Mouse (Mus musculus): Measurements from ENCODE around the gene Lum. TPM values are rescaled to one million over a fixed set of nuclear protein-coding genes. Genes with fewer than 3 reads are reported as not detected.

Lum gene
- polyA plus RNA-seq, 1 experiment, result 10.3 TPM

DNA sequence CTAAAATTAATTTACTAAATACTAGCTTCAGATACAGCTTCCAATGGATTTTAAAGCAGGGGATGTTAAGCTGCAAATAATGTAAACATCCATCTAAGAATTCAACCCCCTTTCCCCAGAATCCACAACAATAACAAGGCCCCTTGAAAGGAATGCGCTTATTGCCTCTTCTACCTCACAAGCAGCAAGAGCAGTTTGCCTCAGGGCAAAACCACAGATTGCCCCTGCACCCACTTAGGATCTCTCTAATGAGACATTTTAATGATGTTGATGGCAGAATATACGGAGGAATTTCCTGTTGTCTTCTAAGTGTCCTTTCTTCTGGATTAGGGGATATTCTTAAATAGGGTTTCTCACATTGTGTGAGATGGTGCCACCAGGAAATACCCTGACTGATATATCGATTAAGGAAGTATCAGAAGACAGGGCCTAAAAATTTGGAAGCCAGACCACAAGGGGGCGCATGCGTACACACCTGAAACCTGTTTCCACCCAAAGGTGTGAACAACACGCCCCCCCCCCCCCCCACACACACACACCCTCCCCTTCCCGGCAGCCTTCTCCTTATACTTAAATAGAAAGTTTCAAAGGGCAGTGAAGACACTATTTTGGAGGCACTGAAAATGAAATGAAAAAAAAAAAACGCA is 2.7 kb downstream of the Lum start:
- no peak overlapping the region for H3K27ac ChIP-seq (ENCODE audit: control insufficient read depth, insufficient read depth, low read length)
- no peak overlapping the region for H3K4me3 ChIP-seq (ENCODE audit: control insufficient read depth, insufficient read depth, low read length)
- H3K4me1 ChIP-seq (replicated peaks; ENCODE audit: control insufficient read depth, insufficient read depth, low read length), result no peaks in the 10 kb centered on the region
- TF ChIP-seq POLR2A (IDR thresholded peaks at IDR 0.05; ENCODE audit: control insufficient read depth, extremely low read depth, insufficient read depth, low read length, poor library complexity) (no peak), CTCF (IDR thresholded peaks at IDR 0.05; ENCODE audit: borderline replicate concordance, control insufficient read depth, extremely low read depth, insufficient read depth, low read length, poor library complexity) (no peak)
- no peaks in the 10 kb centered on the region for H3K36me3 ChIP-seq (ENCODE audit: control insufficient read depth, insufficient read depth, low read length)
- 73% methylated on average over 8 of the region's 8 CpGs for WGBS
- no peaks in the 10 kb centered on the region for H3K27me3 ChIP-seq (ENCODE audit: control insufficient read depth, insufficient read depth, low read length)
- DNase-seq, result no peak

DNA sequence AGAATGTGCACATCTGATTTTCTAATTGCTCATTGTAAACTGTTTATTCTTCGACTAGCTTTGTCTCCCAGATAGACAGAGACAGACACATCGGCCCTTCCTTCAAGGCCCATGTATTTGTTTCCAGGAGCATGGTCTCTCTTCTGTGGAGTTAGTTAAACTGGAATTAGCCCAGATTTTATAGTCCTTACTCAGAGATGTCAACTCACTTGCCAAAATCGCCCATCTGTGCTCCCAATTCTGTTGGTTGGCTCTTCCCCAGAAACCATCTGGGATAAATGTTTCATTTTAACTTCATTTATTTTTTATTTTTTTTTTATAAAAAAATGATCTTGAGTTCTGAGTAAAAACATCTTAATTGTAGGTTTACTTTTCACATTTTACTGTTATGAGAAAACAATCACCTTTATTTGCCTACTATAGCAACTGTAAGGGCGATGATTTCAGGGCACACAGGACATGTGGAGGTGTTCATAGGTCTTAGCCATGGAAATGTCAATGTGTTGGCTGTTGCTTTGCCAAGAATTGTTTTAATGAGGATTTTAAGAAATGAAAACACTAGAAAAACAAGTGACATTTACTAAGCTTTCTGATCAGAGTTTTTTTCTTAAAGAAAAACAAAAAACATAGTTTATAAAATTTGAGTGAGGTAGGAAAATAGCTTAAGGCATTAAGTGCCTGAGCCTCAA is 17.8 kb downstream of the Lum start:
- Histone ChIP-seq H3K4me3 (ENCODE audit: control insufficient read depth, insufficient read depth, low read length) (no peak overlapping the region), H3K36me3 (ENCODE audit: control insufficient read depth, insufficient read depth, low read length) (no peaks in the 10 kb centered on the region), H3K27me3 (ENCODE audit: control insufficient read depth, insufficient read depth, low read length) (no peaks in the 10 kb centered on the region), H3K27ac (ENCODE audit: control insufficient read depth, insufficient read depth, low read length) (no peak overlapping the region), H3K4me1 (replicated peaks; ENCODE audit: control insufficient read depth, insufficient read depth, low read length) (no peaks in the 10 kb centered on the region)
- no peak for DNase-seq
- 88% methylated on average over 4 of the region's 4 CpGs for WGBS
- no peak for TF ChIP-seq CTCF (IDR thresholded peaks at IDR 0.05; ENCODE audit: borderline replicate concordance, control insufficient read depth, extremely low read depth, insufficient read depth, low read length, poor library complexity)
- no peak for TF ChIP-seq POLR2A (IDR thresholded peaks at IDR 0.05; ENCODE audit: control insufficient read depth, extremely low read depth, insufficient read depth, low read length, poor library complexity)

DNA sequence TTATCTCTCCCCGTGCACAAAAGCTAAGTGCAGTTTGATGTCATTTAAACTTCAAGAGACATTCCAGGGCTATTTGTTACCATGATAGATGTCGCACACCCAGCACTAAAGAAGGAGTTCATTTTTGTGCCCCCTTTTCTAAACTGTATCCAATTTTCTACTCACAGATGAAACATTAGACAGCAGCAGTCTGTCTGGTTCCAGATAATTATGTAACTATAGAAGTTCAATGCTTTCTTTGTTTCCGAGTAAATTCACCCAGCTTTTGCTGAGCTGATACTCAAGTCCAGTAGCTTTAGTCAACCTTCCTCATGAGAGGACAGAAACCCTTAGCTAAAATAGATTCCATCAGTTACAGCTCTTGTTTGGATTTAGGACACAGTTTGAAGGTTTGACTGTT is 19.2 kb downstream of the Lum start:
- H3K27me3 ChIP-seq (ENCODE audit: control insufficient read depth, insufficient read depth, low read length), result no peaks in the 10 kb centered on the region
- no peak for DNase-seq
- no peak overlapping the region for H3K4me3 ChIP-seq (ENCODE audit: control insufficient read depth, insufficient read depth, low read length)
- WGBS, result 88% methylated on average over 3 of the region's 3 CpGs
- TF ChIP-seq POLR2A (IDR thresholded peaks at IDR 0.05; ENCODE audit: control insufficient read depth, extremely low read depth, insufficient read depth, low read length, poor library complexity), result no peak
- TF ChIP-seq CTCF (IDR thresholded peaks at IDR 0.05; ENCODE audit: borderline replicate concordance, control insufficient read depth, extremely low read depth, insufficient read depth, low read length, poor library complexity), result no peak
- H3K36me3 ChIP-seq (ENCODE audit: control insufficient read depth, insufficient read depth, low read length), result no peaks in the 10 kb centered on the region
- H3K4me1 ChIP-seq (replicated peaks; ENCODE audit: control insufficient read depth, insufficient read depth, low read length), result no peaks in the 10 kb centered on the region
- H3K27ac ChIP-seq (ENCODE audit: control insufficient read depth, insufficient read depth, low read length), result no peak overlapping the region

DNA sequence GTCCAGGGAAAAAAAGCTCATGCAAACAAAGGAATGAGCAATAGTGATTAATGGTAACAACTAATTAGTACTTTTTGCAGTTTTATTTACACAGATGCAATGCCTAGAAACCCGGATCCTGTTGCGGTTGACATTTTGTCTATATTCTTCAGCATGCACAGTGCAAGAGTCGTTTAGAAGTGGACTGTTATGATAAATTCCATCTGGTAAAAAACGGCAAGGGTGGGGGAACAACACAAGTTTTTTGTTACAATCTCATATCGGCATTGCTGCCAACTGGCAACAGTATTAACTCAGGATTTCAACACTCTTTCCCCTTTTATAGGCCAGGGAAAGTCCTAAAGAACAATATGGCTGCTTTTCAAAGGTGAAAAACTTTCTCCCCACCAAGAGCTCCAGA is 22.2 kb downstream of the Lum start:
- no peak overlapping the region for H3K27ac ChIP-seq (ENCODE audit: control insufficient read depth, insufficient read depth, low read length)
- TF ChIP-seq CTCF (IDR thresholded peaks at IDR 0.05; ENCODE audit: borderline replicate concordance, control insufficient read depth, extremely low read depth, insufficient read depth, low read length, poor library complexity) (no peak), POLR2A (IDR thresholded peaks at IDR 0.05; ENCODE audit: control insufficient read depth, extremely low read depth, insufficient read depth, low read length, poor library complexity) (no peak)
- no peak overlapping the region for H3K4me3 ChIP-seq (ENCODE audit: control insufficient read depth, insufficient read depth, low read length)
- 90% methylated on average over 5 of the region's 5 CpGs for WGBS
- H3K36me3 ChIP-seq (ENCODE audit: control insufficient read depth, insufficient read depth, low read length), result no peaks in the 10 kb centered on the region
- no peak for DNase-seq
- no peaks in the 10 kb centered on the region for H3K27me3 ChIP-seq (ENCODE audit: control insufficient read depth, insufficient read depth, low read length)
- no peaks in the 10 kb centered on the region for H3K4me1 ChIP-seq (replicated peaks; ENCODE audit: control insufficient read depth, insufficient read depth, low read length)

DNA sequence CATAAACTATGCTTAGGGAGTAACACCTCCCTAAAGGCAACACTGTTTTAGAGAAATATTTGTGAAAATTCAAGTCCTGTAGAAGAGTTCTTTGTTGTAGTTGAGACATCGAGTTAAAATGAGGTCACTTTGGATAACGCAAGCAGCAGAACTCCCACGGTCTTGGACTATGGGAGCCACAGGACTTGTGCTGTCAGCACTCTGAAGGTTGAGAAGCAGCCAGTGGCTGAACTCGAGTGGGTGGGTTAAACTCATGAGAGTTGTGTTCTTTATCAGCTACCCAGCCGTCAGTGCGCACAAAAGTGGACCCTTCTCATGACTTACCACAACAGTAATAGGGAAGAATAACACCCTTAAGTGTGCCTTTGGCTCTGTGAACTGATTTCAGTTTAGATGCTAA is 24.6 kb downstream of the Lum start:
- H3K27me3 ChIP-seq (ENCODE audit: control insufficient read depth, insufficient read depth, low read length), result no peaks in the 10 kb centered on the region
- no peak for DNase-seq
- TF ChIP-seq POLR2A (IDR thresholded peaks at IDR 0.05; ENCODE audit: control insufficient read depth, extremely low read depth, insufficient read depth, low read length, poor library complexity) (no peak), CTCF (IDR thresholded peaks at IDR 0.05; ENCODE audit: borderline replicate concordance, control insufficient read depth, extremely low read depth, insufficient read depth, low read length, poor library complexity) (no peak)
- H3K36me3 ChIP-seq (ENCODE audit: control insufficient read depth, insufficient read depth, low read length), result no peaks in the 10 kb centered on the region
- WGBS, result 88% methylated on average over 6 of the region's 6 CpGs
- no peak overlapping the region for H3K4me3 ChIP-seq (ENCODE audit: control insufficient read depth, insufficient read depth, low read length)
- no peak overlapping the region for H3K27ac ChIP-seq (ENCODE audit: control insufficient read depth, insufficient read depth, low read length)
- no peaks in the 10 kb centered on the region for H3K4me1 ChIP-seq (replicated peaks; ENCODE audit: control insufficient read depth, insufficient read depth, low read length)

GRCm38 (mm10) chr10:97591036-97591435 is 26.1 kb downstream of the Lum start:
- WGBS, result 71% methylated on average over 3 of the region's 3 CpGs
- Histone ChIP-seq H3K27me3 (ENCODE audit: control insufficient read depth, insufficient read depth, low read length) (no peaks in the 10 kb centered on the region), H3K27ac (ENCODE audit: control insufficient read depth, insufficient read depth, low read length) (no peak overlapping the region), H3K4me1 (replicated peaks; ENCODE audit: control insufficient read depth, insufficient read depth, low read length) (no peaks in the 10 kb centered on the region), H3K36me3 (ENCODE audit: control insufficient read depth, insufficient read depth, low read length) (no peaks in the 10 kb centered on the region), H3K4me3 (ENCODE audit: control insufficient read depth, insufficient read depth, low read length) (no peak overlapping the region)
- TF ChIP-seq POLR2A (IDR thresholded peaks at IDR 0.05; ENCODE audit: control insufficient read depth, extremely low read depth, insufficient read depth, low read length, poor library complexity) (no peak), CTCF (IDR thresholded peaks at IDR 0.05; ENCODE audit: borderline replicate concordance, control insufficient read depth, extremely low read depth, insufficient read depth, low read length, poor library complexity) (no peak)
- no peak for DNase-seq
